Mouse (Mus musculus) limb, embryonic 10.5 days (tissue): ENCODE measurements at regions not wholly inside any gene's neighbourhood (a gene's known extent, or its start where the extent isn't known, plus 50 kb on each side); places are given as distances from the start of the nearest gene placed in this dataset.

Experiments used
- DNase-seq: peaks from one replicate; pipeline ENCODE4 v3.0.0-alpha.2; 2017; ENCODE audit warnings: low spot score
- H3K27ac ChIP-seq: fragments of 300-500 bp; sonication (generic); 2 replicates; pipeline ENCODE4 v1.5.1; 2016; ENCODE audit warnings: mild to moderate bottlenecking
- H3K27me3 ChIP-seq: fragments of 300-500 bp; sonication (generic); 2 replicates; pipeline ENCODE4 v1.6.1; 2016; ENCODE audit warnings: low read depth, mild to moderate bottlenecking; ENCODE audit not compliant: poor library complexity, severe bottlenecking
- H3K36me3 ChIP-seq: fragments of 300-500 bp; sonication (generic); 2 replicates; pipeline ENCODE4 v1.6.1; 2016; ENCODE audit warnings: mild to moderate bottlenecking, moderate library complexity
- H3K4me1 ChIP-seq: fragments of 300-500 bp; sonication (generic); 2 replicates; pipeline ENCODE4 v1.6.1; 2016
- H3K4me3 ChIP-seq: fragments of 300-500 bp; sonication (generic); 2 replicates; pipeline ENCODE4 v1.5.1; 2016; ENCODE audit warnings: mild to moderate bottlenecking, moderate library complexity
- H3K9me3 ChIP-seq: fragments of 300-500 bp; sonication (generic); replicated peaks from 2 replicates; pipeline ENCODE4 v1.6.1; 2016; ENCODE audit warnings: mild to moderate bottlenecking
- WGBS: fragments of 180-500 bp; shearing (Covaris S2); methylation state at CpG from one replicate; pipeline ENCODE4 v1.1.7; 2016; 5-methylcytosine and 5-hydroxymethylcytosine counted together

DNA sequence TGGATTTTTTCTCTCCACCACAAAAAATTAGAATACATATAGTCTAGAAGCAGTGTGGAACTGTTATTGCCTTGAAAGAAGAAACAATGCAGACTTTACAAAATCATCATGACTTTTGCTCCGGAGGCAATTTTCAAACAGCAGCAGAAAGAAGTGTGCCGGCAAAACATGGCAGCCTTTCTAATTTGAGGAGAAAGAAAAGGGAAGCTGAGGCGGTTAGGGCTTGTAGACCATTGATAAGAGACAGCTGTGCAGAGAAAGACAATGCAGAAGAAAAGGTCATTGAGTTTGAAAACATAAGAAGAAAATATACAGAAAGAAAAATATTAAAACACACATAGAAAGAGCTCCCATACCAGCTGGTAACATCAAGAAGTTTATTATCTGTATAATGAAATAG, 54.1 kb upstream of the Hoxc13 start:
- Histone ChIP-seq H3K4me3 (no peak overlapping the region), H3K27ac (no peak overlapping the region), H3K36me3 (no peaks in the 10 kb centered on the region), H3K9me3 (no peaks in the 10 kb centered on the region), H3K27me3 (no peaks in the 10 kb centered on the region), H3K4me1 (no peaks in the 10 kb centered on the region)
- no peak for DNase-seq
- 89% methylated on average over 3 of the region's 3 CpGs for WGBS
